Mouse (Mus musculus) neural tube, embryonic 15.5 days (tissue): ENCODE results near the gene Psen1. TPM values are rescaled to one million over a fixed set of nuclear protein-coding genes. Genes with fewer than 3 reads are reported as not detected.

Experiments
- ATAC-seq: fragments of 200-750 bp; cut with Nextera tagmentation; 2 replicates; pipeline ENCODE4 v1.8.0; 2017; ENCODE audit warnings: mild to moderate bottlenecking, moderate TSS enrichment, moderate library complexity; ENCODE audit not compliant: low FRiP score
- H3K27ac ChIP-seq: fragments of 300-500 bp; sonication (generic); replicated peaks from 2 replicates; pipeline ENCODE4 v1.5.1; 2015; ENCODE audit warnings: mild to moderate bottlenecking, inconsistent platforms
- H3K27me3 ChIP-seq: fragments of 300-500 bp; sonication (generic); replicated peaks from 2 replicates; pipeline ENCODE4 v1.6.1; 2015; ENCODE audit warnings: inconsistent platforms
- H3K36me3 ChIP-seq: fragments of 300-500 bp; sonication (generic); 2 replicates; pipeline ENCODE4 v1.6.1; 2015; ENCODE audit warnings: inconsistent platforms
- H3K4me1 ChIP-seq: fragments of 300-500 bp; sonication (generic); 2 replicates; pipeline ENCODE4 v1.6.1; 2015; ENCODE audit warnings: inconsistent platforms
- H3K4me2 ChIP-seq: fragments of 300-500 bp; sonication (generic); 2 replicates; pipeline ENCODE4 v1.6.1; 2015; ENCODE audit warnings: inconsistent platforms, mild to moderate bottlenecking, moderate library complexity
- H3K4me3 ChIP-seq: fragments of 300-500 bp; sonication (generic); replicated peaks from 2 replicates; pipeline ENCODE4 v1.5.1; 2015; ENCODE audit warnings: mild to moderate bottlenecking, inconsistent platforms
- H3K9ac ChIP-seq: fragments of 300-500 bp; sonication (generic); replicated peaks from 2 replicates; pipeline ENCODE4 v1.6.1; 2015; ENCODE audit warnings: mild to moderate bottlenecking, inconsistent platforms
- H3K9me3 ChIP-seq: fragments of 300-500 bp; sonication (generic); replicated peaks from 2 replicates; pipeline ENCODE4 v1.6.1; 2016; ENCODE audit warnings: inconsistent platforms
- WGBS: fragments of 180-500 bp; shearing (Covaris S2); methylation state at CpG from one replicate; pipeline ENCODE4 v1.1.7; 2015; ENCODE audit warnings: mixed read lengths; 5-methylcytosine and 5-hydroxymethylcytosine counted together
- polyA plus RNA-seq: library from polyadenylated mRNA; unstranded; fragments of >200 nt; fragmentation: Nextera tagmentation; extraction: Ambion mirVana; gene quantifications from 2 replicates; pipeline ENCODE4 v1.2.1, GENCODE M21; 2015

Psen1 gene
- polyA plus RNA-seq, 1 experiment from 2014 or later = 62.4 TPM

DNA sequence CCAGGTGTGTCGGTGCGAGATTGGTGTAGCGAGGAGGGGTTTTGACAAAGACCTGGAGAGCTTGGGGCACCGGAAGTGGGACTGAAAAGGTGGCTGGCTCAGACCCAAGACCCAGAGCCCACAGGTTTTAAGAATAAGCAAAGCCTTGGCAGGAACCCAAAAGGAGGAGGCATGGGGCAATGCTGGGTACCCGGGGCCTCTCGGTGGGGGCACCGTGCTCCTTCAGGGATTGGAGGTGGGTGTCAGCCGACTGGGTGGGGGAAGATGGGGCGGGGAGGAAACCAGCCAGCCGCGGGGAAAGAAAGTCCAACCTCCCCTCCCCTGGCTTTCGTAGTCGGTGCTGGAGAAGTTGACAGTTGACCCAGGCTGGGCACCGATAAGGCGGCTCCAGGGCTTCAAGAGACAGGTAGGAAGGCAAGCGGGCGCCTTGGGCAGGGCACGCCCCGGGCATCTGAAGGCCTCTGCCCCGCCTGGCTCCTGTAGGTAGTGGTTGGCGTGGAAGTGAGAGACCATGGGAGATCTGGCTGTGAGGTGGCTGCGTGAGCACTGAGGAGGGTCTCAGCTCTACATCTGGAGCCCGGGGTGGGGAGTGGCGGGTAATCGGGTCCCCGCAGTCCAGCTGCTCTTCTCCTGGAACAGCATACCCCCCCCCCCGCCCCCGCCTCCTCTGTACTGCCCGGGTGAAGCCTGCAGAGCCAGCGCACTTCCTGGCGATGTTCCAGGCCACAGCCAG is 75.5 kb downstream of the Psen1 start, which contains the start of gene Papln:
Gene Papln, plus strand, starts transcription at position 324 of the 733 bp plus-strand sequence.
- 0 out of 2 replicates have a peak within 1 kb of the TSS, but pooled peaks have one; percentile 11 for H3K9ac ChIP-seq
- H3K9me3 ChIP-seq = no peaks in the 10 kb centered on the region
- H3K4me3 ChIP-seq = peak within 1 kb of the TSS; percentile 32
- peak; percentile 52; the same call in 1 of the 2 replicates for ATAC-seq
- H3K4me1 ChIP-seq = peaks cover 20% of the 10 kb centered on the region
- 0 out of 2 replicates have a peak, but pooled peaks cover 3% of the 10 kb centered on the region for H3K27me3 ChIP-seq
- H3K27ac ChIP-seq = no peak within 1 kb of the TSS
- peak within 1 kb of the TSS; percentile 68 for H3K4me2 ChIP-seq
- no peaks in the 10 kb centered on the region for H3K36me3 ChIP-seq
- WGBS = 18% methylated on average over 25 of the region's 31 CpGs

DNA sequence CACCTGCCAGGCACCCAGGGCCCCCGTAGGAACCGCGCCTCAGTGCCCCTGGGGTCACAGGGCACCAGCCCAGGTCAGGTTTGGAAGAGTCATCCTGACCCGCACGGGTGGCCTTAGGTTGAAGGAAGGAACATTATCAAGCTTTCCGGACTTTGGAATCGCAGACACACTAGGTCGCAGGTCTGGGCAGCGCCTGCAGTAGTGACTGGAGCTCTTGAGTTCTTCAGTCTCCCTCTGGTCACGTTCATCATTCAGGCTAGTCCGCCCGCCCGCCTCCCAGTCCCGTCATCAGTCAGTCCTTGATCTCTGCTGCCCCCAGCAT is 76.1 kb downstream of the Psen1 start:
- peak overlapping the region; percentile 32 for H3K4me3 ChIP-seq
- no peaks in the 10 kb centered on the region for H3K36me3 ChIP-seq
- 13% methylated on average over 14 of the region's 14 CpGs for WGBS
- ATAC-seq = no peak
- H3K27me3 ChIP-seq = 0 out of 2 replicates have a peak, but pooled peaks cover 3% of the 10 kb centered on the region
- peak overlapping the region; percentile 68 for H3K4me2 ChIP-seq
- H3K9ac ChIP-seq = 0 out of 2 replicates have a peak overlapping the region, but pooled peaks have one; percentile 11
- H3K4me1 ChIP-seq = peaks cover 20% of the 10 kb centered on the region
- H3K27ac ChIP-seq = no peak overlapping the region
- H3K9me3 ChIP-seq = no peaks in the 10 kb centered on the region

DNA sequence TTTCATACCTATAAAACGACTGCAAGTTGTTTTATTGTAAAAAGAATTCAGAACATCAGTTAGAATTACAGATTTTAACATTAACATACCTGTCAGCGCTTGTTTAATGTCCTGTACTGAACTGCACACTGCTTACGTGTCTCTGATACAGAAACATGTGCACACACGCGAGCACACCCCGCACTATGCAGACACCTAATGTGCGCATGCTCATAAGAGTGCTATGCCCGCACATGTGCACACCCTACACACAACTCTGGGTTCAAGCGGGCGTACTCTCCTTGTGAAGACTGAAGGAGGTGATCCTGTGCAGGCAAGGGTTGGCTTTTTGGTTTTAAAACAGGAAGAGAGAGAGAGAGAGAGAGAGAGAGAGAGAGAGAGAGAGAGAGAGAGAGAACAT is 76.6 kb downstream of the Psen1 start:
- Histone ChIP-seq H3K4me3 (no peak overlapping the region), H3K9ac (no peak overlapping the region), H3K36me3 (no peaks in the 10 kb centered on the region), H3K9me3 (no peaks in the 10 kb centered on the region), H3K27ac (no peak overlapping the region), H3K4me1 (peaks cover 20% of the 10 kb centered on the region), H3K4me2 (peak overlapping the region; percentile 68), H3K27me3 (0 out of 2 replicates have a peak, but pooled peaks cover 3% of the 10 kb centered on the region)
- 79% methylated on average over 10 of the region's 10 CpGs for WGBS
- no peak for ATAC-seq

DNA sequence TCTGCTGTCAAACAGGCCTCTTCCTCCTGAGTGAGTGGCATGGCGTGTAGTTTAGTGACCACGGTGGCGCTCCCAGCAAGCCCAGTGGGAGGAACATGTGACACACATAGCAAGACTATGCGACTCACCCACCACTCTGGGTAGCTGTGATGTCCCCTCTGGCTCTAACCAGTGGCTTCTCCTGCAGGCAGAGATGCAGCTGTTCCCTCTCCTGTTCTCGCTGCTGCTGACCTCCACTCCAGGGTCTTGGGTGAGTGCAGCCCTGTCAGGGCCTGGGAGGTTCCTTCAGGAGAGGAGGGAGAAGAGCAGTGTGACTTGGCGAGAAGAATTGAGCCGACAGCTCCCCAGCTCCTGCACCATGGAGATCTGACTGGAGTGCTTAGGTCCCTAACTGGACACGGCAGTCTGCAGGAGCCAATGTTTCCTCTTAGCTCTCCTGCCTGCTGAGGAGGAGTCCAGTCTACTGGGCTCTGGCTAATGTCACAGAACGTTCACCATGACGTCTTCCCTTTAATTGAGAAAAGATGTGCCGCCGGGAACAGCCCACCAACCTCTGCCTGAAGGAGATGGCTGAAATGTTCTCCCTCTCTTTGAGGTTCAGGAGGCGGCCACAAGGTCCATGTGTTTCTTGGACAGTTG is 78.1 kb downstream of the Psen1 start:
- no peak overlapping the region for H3K4me2 ChIP-seq
- H3K4me1 ChIP-seq = peaks cover 34% of the 10 kb centered on the region
- no peaks in the 10 kb centered on the region for H3K9me3 ChIP-seq
- H3K27ac ChIP-seq = no peak overlapping the region
- 85% methylated on average over 13 of the region's 13 CpGs for WGBS
- no peak overlapping the region for H3K9ac ChIP-seq
- H3K4me3 ChIP-seq = no peak overlapping the region
- H3K27me3 ChIP-seq = 0 out of 2 replicates have a peak, but pooled peaks cover 3% of the 10 kb centered on the region
- ATAC-seq = no peak
- H3K36me3 ChIP-seq = no peaks in the 10 kb centered on the region

DNA sequence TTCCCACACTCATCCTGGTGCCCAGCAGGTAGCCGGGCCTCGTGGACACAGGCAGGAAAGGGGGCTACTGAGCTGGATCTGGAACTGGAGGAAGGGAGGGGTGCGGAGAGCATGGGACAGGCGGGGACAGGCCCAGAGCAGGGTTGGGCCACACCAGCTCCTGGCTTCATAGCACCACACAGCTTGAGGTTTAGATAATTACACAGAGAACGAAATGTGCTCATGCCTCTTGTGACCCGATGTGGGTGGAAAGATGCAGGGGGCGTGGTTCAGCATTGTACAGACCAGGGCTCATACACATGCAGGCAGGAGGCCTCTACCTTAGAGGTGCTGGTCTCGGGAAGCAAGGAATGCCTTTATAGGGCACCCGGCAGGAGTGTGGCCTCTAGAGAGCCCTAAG is 79.9 kb downstream of the Psen1 start:
- H3K4me2 ChIP-seq = no peak overlapping the region
- H3K9me3 ChIP-seq = no peaks in the 10 kb centered on the region
- WGBS = 74% methylated on average over 9 of the region's 9 CpGs
- no peaks in the 10 kb centered on the region for H3K36me3 ChIP-seq
- no peak overlapping the region for H3K27ac ChIP-seq
- H3K4me3 ChIP-seq = no peak overlapping the region
- peaks cover 30% of the 10 kb centered on the region for H3K4me1 ChIP-seq
- no peak for ATAC-seq
- H3K9ac ChIP-seq = no peak overlapping the region
- H3K27me3 ChIP-seq = 0 out of 2 replicates have a peak, but pooled peaks cover 3% of the 10 kb centered on the region

DNA sequence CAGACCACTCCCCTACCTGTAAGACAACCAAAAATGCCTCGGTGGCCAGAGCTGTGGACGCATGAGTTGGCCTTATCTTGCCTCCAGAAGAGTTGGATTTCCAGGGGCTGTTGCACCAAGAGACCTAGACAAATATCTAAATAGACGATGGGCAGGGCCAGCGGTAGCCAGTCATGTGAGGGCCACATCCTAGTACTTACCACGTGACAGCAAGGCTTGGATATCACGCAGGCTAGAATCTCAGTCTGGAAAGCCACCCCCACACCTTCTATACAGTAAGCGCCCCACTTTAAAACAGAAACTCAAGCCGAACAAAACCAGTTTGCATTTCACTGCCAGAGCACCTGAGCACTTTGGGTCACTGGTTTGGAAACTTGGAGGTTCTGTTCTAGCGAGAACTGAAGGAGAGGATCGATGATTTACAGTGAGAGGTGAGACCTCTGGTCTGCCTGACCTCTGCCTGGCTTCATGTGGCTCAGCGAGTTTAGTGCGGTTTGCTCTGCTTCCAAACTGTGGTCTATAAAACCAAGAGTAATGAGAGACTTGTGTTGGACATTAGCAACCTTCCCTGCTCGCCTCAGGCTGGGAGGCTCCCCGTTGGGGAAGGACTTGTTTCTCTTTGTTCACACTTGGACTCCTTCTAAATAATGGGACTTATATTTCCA is 80.4 kb downstream of the Psen1 start:
- 75% methylated on average over 14 of the region's 14 CpGs for WGBS
- Histone ChIP-seq H3K4me2 (no peak overlapping the region), H3K27ac (no peak overlapping the region), H3K9me3 (no peaks in the 10 kb centered on the region), H3K27me3 (0 out of 2 replicates have a peak, but pooled peaks cover 3% of the 10 kb centered on the region), H3K36me3 (no peaks in the 10 kb centered on the region), H3K9ac (no peak overlapping the region), H3K4me3 (no peak overlapping the region), H3K4me1 (peaks cover 24% of the 10 kb centered on the region)
- no peak for ATAC-seq

DNA sequence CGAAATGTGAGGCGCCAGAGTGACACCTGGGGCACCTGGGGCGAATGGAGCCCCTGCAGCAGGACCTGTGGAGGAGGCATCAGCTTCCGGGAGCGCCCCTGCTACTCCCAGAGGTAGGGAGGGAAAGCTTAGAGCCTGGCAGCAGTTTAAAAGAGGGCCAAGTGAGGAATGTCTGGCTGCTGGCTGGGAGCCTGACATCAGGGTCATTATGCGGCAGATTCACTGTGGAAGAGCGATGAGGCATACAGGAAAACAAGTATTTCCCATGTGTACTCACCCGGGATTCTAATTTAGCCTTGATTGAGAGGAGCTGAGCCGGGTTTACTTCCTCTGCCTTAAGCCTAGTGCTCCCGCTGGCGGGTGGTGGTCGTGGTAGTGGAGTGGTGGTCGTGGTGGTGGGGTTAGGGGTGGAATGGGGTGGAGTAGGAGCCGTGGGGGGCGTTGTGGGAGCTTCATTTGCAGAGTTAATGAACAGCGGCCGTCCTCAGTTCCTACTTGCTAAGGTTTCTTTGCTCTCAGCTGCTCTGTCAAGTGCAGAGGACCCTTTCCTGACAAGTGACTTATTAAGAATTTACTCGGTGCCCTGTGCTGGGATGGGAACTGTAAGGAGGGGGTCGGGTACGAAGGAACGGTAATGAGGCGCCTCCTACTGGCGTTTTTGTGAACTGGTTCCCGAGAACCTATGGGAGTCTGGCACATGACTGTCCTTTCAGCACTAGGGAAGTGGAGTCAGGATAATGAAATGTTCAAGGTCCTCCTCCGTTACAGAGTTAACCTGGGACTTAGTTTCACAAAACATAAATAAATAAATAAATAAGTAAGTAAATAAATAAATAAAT is 82.7 kb downstream of the Psen1 start:
- Histone ChIP-seq H3K27ac (0 out of 2 replicates have a peak overlapping the region, but pooled peaks have one; percentile 28), H3K9me3 (no peaks in the 10 kb centered on the region), H3K36me3 (no peaks in the 10 kb centered on the region), H3K4me1 (peaks cover 14% of the 10 kb centered on the region), H3K27me3 (0 out of 2 replicates have a peak, but pooled peaks cover 3% of the 10 kb centered on the region), H3K4me2 (peak overlapping the region; percentile 48), H3K9ac (peak overlapping the region; percentile 20; the same call in 1 of the 2 replicates), H3K4me3 (peak overlapping the region; percentile 5; the same call in 1 of the 2 replicates)
- 5% methylated on average over 25 of the region's 25 CpGs for WGBS
- ATAC-seq = peak; percentile 62

DNA sequence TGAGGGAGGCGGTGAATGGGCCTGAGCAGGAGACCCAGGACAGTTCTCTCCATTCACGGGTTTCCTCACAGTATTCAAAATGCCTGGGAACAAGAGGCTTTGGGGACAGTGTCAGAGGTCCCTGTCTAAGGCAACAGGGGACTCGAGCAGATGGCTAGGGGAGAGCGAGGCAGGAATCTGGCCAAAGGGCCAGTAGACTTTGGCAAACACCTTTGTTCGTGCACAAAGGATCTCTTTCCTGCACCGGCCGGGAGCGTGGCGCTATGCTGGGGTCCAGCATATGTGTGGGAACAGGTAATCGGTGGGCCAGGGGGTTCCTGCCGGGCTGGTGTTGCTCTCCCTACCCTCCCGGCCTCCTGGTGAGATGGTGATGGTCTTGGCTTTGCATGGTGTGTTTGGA is 87.7 kb downstream of the Psen1 start:
- Histone ChIP-seq H3K4me3 (no peak overlapping the region), H3K27me3 (no peaks in the 10 kb centered on the region), H3K27ac (no peak overlapping the region), H3K9ac (no peak overlapping the region), H3K4me1 (peaks cover 3% of the 10 kb centered on the region), H3K36me3 (no peaks in the 10 kb centered on the region), H3K9me3 (no peaks in the 10 kb centered on the region), H3K4me2 (no peak overlapping the region)
- WGBS = 69% methylated on average over 12 of the region's 12 CpGs
- ATAC-seq = no peak

DNA sequence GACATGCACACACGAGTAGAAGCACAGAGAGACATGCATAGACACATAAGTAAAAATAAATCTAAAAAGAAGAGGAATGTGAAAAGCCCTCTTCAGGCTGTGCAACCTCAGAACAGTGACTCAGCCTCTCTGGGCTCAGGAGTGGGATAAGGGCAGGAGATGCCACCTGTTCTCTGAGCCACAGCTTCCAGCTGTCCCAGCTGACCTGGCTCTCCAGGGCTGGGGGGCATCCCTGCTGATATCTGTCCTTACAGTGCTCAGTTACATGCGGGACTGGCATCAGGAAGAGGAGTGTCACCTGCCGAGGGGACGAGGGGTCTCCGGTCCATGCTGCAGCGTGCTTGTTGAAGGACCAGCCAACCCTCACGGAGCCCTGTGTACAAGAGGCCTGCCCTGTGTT is 88.8 kb downstream of the Psen1 start:
- ATAC-seq = no peak
- Histone ChIP-seq H3K4me2 (no peak overlapping the region), H3K4me1 (0 out of 2 replicates have a peak, but pooled peaks cover 3% of the 10 kb centered on the region), H3K4me3 (no peak overlapping the region), H3K9me3 (no peaks in the 10 kb centered on the region), H3K36me3 (no peaks in the 10 kb centered on the region), H3K27me3 (no peaks in the 10 kb centered on the region), H3K27ac (no peak overlapping the region), H3K9ac (no peak overlapping the region)
- WGBS = 92% methylated on average over 7 of the region's 7 CpGs

DNA sequence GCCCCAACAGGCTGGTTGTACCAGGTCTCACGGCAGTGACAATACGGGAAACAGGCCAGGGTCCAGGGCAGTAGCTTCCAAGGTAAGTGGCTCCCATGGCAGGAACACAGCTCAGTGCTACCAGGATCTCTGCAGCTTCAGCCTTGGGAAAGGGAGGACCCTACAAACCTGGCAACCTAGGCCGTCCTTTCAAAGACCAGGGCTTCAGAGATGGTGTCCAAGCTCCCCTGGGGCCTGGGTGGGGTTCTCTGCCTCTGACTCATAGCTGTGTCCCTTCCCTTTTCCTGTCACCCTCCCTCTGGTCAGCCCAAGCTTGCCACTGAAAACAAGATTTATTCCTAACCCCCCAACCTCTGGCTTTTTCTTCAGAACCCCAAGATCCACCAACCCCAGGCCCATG is 92.2 kb downstream of the Psen1 start:
- Histone ChIP-seq H3K9ac (no peak overlapping the region), H3K27ac (no peak overlapping the region), H3K4me3 (no peak overlapping the region), H3K4me1 (0 out of 2 replicates have a peak, but pooled peaks cover 3% of the 10 kb centered on the region), H3K27me3 (no peaks in the 10 kb centered on the region), H3K4me2 (no peak overlapping the region), H3K36me3 (no peaks in the 10 kb centered on the region), H3K9me3 (no peaks in the 10 kb centered on the region)
- WGBS = 93% methylated on average over 3 of the region's 3 CpGs
- no peak for ATAC-seq

DNA sequence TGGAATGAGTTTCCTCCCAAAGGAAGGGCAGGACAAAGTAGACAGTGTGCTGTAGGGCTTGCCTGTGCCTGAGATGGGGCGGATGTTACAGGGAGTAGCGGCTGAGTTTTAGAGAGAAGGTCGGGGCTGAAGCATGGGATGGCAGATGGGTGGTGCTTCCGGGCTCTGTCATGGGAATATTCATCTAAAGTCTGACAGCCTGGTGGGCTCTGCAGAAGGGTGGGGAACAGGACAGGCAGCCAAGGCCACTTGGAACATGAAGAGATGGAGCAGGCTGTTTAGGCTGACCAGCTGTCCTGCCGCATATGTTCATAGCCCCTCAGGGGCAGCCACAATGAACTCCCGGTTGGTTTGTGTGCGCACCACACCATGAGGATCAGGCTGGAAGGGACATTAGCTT is 93.3 kb downstream of the Psen1 start:
- H3K4me3 ChIP-seq = no peak overlapping the region
- ATAC-seq = no peak
- H3K9me3 ChIP-seq = no peaks in the 10 kb centered on the region
- H3K4me2 ChIP-seq = no peak overlapping the region
- 58% methylated on average over 7 of the region's 7 CpGs for WGBS
- no peaks in the 10 kb centered on the region for H3K27me3 ChIP-seq
- 0 out of 2 replicates have a peak, but pooled peaks cover 3% of the 10 kb centered on the region for H3K4me1 ChIP-seq
- H3K27ac ChIP-seq = no peak overlapping the region
- no peak overlapping the region for H3K9ac ChIP-seq
- H3K36me3 ChIP-seq = no peaks in the 10 kb centered on the region
